Mouse (Mus musculus): ENCODE results near the gene Pgpep1l.
"Not testable (repeated sequence)": the region's sequence is repeated elsewhere in the genome, so short reads cannot be mapped to it uniquely, and the experiment has no call there.

Pgpep1l gene

GRCm38 (mm10) chr7:68264028-68264453 is at the start of gene Pgpep1l:
Gene Pgpep1l, minus strand, starts transcription at chr7:68264233.
- DNase-seq, result peak; percentile 76

- DNase-seq, result no peak
Observed at GRCm38 (mm10) chr7:68313038-68313782, 49.2 kb upstream of the Pgpep1l start.

- no peak for DNase-seq
Observed at GRCm38 (mm10) chr7:68312395-68312794, 48.4 kb upstream of the Pgpep1l start.

GRCm38 (mm10) chr7:68311469-68311868 is 47.4 kb upstream of the Pgpep1l start:
- peak; percentile 41 for DNase-seq

- no peak for DNase-seq
Observed at GRCm38 (mm10) chr7:68306756-68307155, 42.7 kb upstream of the Pgpep1l start.

- DNase-seq, result no peak
Observed at GRCm38 (mm10) chr7:68305781-68306575, 41.9 kb upstream of the Pgpep1l start.

- no peak for DNase-seq
Observed at GRCm38 (mm10) chr7:68303685-68304084, 39.7 kb upstream of the Pgpep1l start.

- DNase-seq, result peak; percentile 78
Observed at GRCm38 (mm10) chr7:68302586-68303433, 38.8 kb upstream of the Pgpep1l start.

- DNase-seq, result no peak
Observed at GRCm38 (mm10) chr7:68301160-68301559, 37.1 kb upstream of the Pgpep1l start.

GRCm38 (mm10) chr7:68298381-68299076 is 34.5 kb upstream of the Pgpep1l start:
- DNase-seq, result no peak

- no peak for DNase-seq
Observed at GRCm38 (mm10) chr7:68296487-68296886, 32.5 kb upstream of the Pgpep1l start.

- no peak for DNase-seq
Observed at GRCm38 (mm10) chr7:68293997-68294789, 30.2 kb upstream of the Pgpep1l start.

GRCm38 (mm10) chr7:68291603-68292002 is 27.6 kb upstream of the Pgpep1l start:
- DNase-seq, result no peak

- DNase-seq, result no peak
Observed at GRCm38 (mm10) chr7:68289081-68289480, 25.0 kb upstream of the Pgpep1l start.

GRCm38 (mm10) chr7:68288000-68288399 is 24.0 kb upstream of the Pgpep1l start:
- DNase-seq, result not testable (repeated sequence)

- no peak for DNase-seq
Observed at GRCm38 (mm10) chr7:68287582-68287981, 23.5 kb upstream of the Pgpep1l start.

- no peak for DNase-seq
Observed at GRCm38 (mm10) chr7:68286526-68287481, 22.8 kb upstream of the Pgpep1l start.

- DNase-seq, result peak; percentile 19
Observed at GRCm38 (mm10) chr7:68285851-68286298, 21.8 kb upstream of the Pgpep1l start.

GRCm38 (mm10) chr7:68283776-68284175 is 19.7 kb upstream of the Pgpep1l start:
- DNase-seq, result no peak

- not testable (repeated sequence) for DNase-seq
Observed at GRCm38 (mm10) chr7:68283133-68283520, 19.1 kb upstream of the Pgpep1l start.
